Mouse (Mus musculus) bone marrow macrophage, adult 2 months (primary cell): ENCODE measurements around the gene Gm13697.
"Not testable (repeated sequence)": the region's sequence is repeated elsewhere in the genome, so short reads cannot be mapped to it uniquely, and the experiment has no call there.

Experiments used
- CTCF ChIP-seq: IDR thresholded peaks from 2 replicates; pipeline ENCODE4 v1.5.1; 2012; ENCODE audit warnings: low read depth, mild to moderate bottlenecking, low read length, moderate library complexity
- POLR2A ChIP-seq: IDR thresholded peaks from 2 replicates; pipeline ENCODE4 v1.6.1; 2012; ENCODE audit warnings: mild to moderate bottlenecking, low read depth, low read length, borderline replicate concordance

DNA sequence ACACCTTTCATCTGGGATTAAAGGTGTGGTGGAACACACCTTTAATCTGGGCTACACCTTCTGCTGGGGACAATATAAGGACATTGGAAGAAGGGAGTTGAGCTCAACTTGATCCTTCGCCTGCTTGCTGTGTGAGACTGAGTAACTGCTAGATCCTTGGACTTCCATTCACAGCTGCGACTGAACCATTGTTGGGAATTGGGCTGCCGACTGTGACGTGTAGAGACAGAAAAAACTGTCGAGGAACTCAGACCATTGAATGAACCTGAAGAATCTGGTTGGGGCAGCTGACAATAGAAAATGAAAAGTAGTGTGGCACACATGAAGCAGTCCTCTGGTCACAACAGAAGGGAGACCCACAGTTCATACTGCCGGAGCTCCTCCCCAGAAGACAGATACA is 29.1 kb upstream of the Gm13697 start, which contains the start of gene Gm13698:
- TF ChIP-seq POLR2A, CTCF: not testable (repeated sequence)
